Mouse (Mus musculus): Measurements from ENCODE around the gene Avpr2. TPM values are rescaled to one million over a fixed set of nuclear protein-coding genes. Genes with fewer than 3 reads are reported as not detected.
A peak's percentile ranks its signal among the peaks of the same experiment; 100 is the strongest.

Gene Avpr2
- total RNA-seq (2021), result not detected
- long read RNA-seq, experiment 1, result 0 reads
- long read RNA-seq, experiment 2, result 0 reads

GRCm38 (mm10) chrX:73891551-73892152, at the start of gene Avpr2:
Gene Avpr2, plus strand, starts transcription at chrX:73892102.
- intact Hi-C loops (cut with DNase I), result no loop called here
- Histone ChIP-seq H3K27ac (no peak within 1 kb of the TSS), H3K4me3 (no peak within 1 kb of the TSS)
- no peak for TF ChIP-seq CTCF (IDR thresholded peaks at IDR 0.05)
- no peak for DNase-seq (ENCODE audit: extremely low spot score in 1 of 2, low spot score in 2 of 2)

- DNase-seq (ENCODE audit: extremely low spot score in 1 of 2, low spot score in 2 of 2), result no peak
- intact Hi-C loops (cut with DNase I), result no loop called here
- no peak for TF ChIP-seq CTCF (IDR thresholded peaks at IDR 0.05)
- Histone ChIP-seq H3K27ac (no peak overlapping the region), H3K4me3 (no peak overlapping the region)
These were observed 37.4 kb upstream of the Avpr2 start for GRCm38 (mm10) chrX:73854326-73855086.

- DNase-seq (ENCODE audit: extremely low spot score in 1 of 2, low spot score in 2 of 2), result no peak
- intact Hi-C loops (cut with DNase I), result no loop called here
- no peak for TF ChIP-seq CTCF (IDR thresholded peaks at IDR 0.05)
- no peak overlapping the region for H3K27ac ChIP-seq
- H3K4me3 ChIP-seq, result no peak overlapping the region
These were observed 36.9 kb upstream of the Avpr2 start for GRCm38 (mm10) chrX:73855087-73855408.

- DNase-seq (ENCODE audit: extremely low spot score in 1 of 2, low spot score in 2 of 2), result no peak
- Histone ChIP-seq H3K4me3 (no peak overlapping the region), H3K27ac (no peak overlapping the region)
- TF ChIP-seq CTCF (IDR thresholded peaks at IDR 0.05), result no peak
- intact Hi-C loops (cut with DNase I), result no loop called here
These were observed 27.2 kb upstream of the Avpr2 start for GRCm38 (mm10) chrX:73864692-73865091.

GRCm38 (mm10) chrX:73867256-73867655, 24.6 kb upstream of the Avpr2 start:
- no peak for TF ChIP-seq CTCF (IDR thresholded peaks at IDR 0.05)
- Histone ChIP-seq H3K27ac (no peak overlapping the region), H3K4me3 (no peak overlapping the region)
- intact Hi-C loops (cut with DNase I), result no loop called here
- DNase-seq (ENCODE audit: extremely low spot score in 1 of 2, low spot score in 2 of 2), result no peak

- intact Hi-C loops (cut with DNase I), result no loop called here
- Histone ChIP-seq H3K27ac (no peak overlapping the region), H3K4me3 (no peak overlapping the region)
- DNase-seq (ENCODE audit: extremely low spot score in 1 of 2, low spot score in 2 of 2), result no peak
- TF ChIP-seq CTCF (IDR thresholded peaks at IDR 0.05), result no peak
These were observed 24.1 kb upstream of the Avpr2 start for GRCm38 (mm10) chrX:73867852-73868251.

- intact Hi-C loops (cut with DNase I), result no loop called here
- no peak overlapping the region for H3K27ac ChIP-seq
- no peak overlapping the region for H3K4me3 ChIP-seq
- no peak for TF ChIP-seq CTCF (IDR thresholded peaks at IDR 0.05)
- DNase-seq (ENCODE audit: extremely low spot score in 1 of 2, low spot score in 2 of 2), result no peak
These were observed 22.6 kb upstream of the Avpr2 start for GRCm38 (mm10) chrX:73869334-73869733.

GRCm38 (mm10) chrX:73871474-73871873, 20.4 kb upstream of the Avpr2 start:
- intact Hi-C loops (cut with DNase I), result no loop called here

GRCm38 (mm10) chrX:73871956-73872355, 19.9 kb upstream of the Avpr2 start:
- TF ChIP-seq CTCF (IDR thresholded peaks at IDR 0.05), result no peak
- no peak for DNase-seq (ENCODE audit: extremely low spot score in 1 of 2, low spot score in 2 of 2)
- no peak overlapping the region for H3K27ac ChIP-seq
- intact Hi-C loops (cut with DNase I), result no loop called here
- H3K4me3 ChIP-seq, result no peak overlapping the region

More at GRCm38 (mm10) chrX:73871474-73871873, 20.4 kb upstream of the Avpr2 start:
- Histone ChIP-seq H3K4me3 (no peak overlapping the region), H3K27ac (no peak overlapping the region)
- no peak for TF ChIP-seq CTCF (IDR thresholded peaks at IDR 0.05)
- no peak for DNase-seq (ENCODE audit: extremely low spot score in 1 of 2, low spot score in 2 of 2)

GRCm38 (mm10) chrX:73875881-73876280, 16.0 kb upstream of the Avpr2 start:
- intact Hi-C loops (cut with DNase I), result no loop called here
- Histone ChIP-seq H3K27ac (no peak overlapping the region), H3K4me3 (no peak overlapping the region)
- no peak for TF ChIP-seq CTCF (IDR thresholded peaks at IDR 0.05)
- DNase-seq (ENCODE audit: extremely low spot score in 1 of 2, low spot score in 2 of 2), result no peak

- no peak for TF ChIP-seq CTCF (IDR thresholded peaks at IDR 0.05)
- no peak overlapping the region for H3K27ac ChIP-seq
- no peak for DNase-seq (ENCODE audit: extremely low spot score in 1 of 2, low spot score in 2 of 2)
- intact Hi-C loops (cut with DNase I), result no loop called here
- H3K4me3 ChIP-seq, result no peak overlapping the region
These were observed 14.9 kb upstream of the Avpr2 start for GRCm38 (mm10) chrX:73877014-73877413.

- Histone ChIP-seq H3K4me3 (peak overlapping the region; percentile 56), H3K27ac (peak overlapping the region; percentile 77)
- peak; percentile 18 to 22 for DNase-seq (ENCODE audit: extremely low spot score in 1 of 2, low spot score in 2 of 2)
- no peak for TF ChIP-seq CTCF (IDR thresholded peaks at IDR 0.05)
- intact Hi-C loops (cut with DNase I), result no loop called here
These were observed 11.5 kb upstream of the Avpr2 start for GRCm38 (mm10) chrX:73880194-73881035.

All from left cerebral cortex, adult 2 months (tissue).